In genomic region chr10:20548833-20549710, GRCm38 (mm10) we compare ENCODE assay signal across 8 mouse cellular contexts.
A peak's percentile ranks its signal among the peaks of the same experiment; 100 is the strongest.
DNase-seq lines count a peak whose midpoint lies in the region; ATAC-seq and TF ChIP-seq lines count a peak whose summit lies in the region.

No protein-coding gene starts in this region.

- no peak for ATAC-seq in heart, embryonic 13.5 days (ENCODE audit: extremely low read depth, insufficient number of reproducible peaks, low FRiP score, low TSS enrichment)
- peak; percentile 66; the same call in 1 of the 2 replicates for ATAC-seq in kidney, postnatal 0 days (replicated peaks; ENCODE audit: low FRiP score, low read depth)
- ATAC-seq in midbrain, postnatal 0 days (ENCODE audit: low FRiP score): no peak

- H3K9me3 ChIP-seq in heart, embryonic 13.5 days: no peaks in the 10 kb centered on the region
- no peaks in the 10 kb centered on the region for H3K9me3 ChIP-seq in kidney, postnatal 0 days (replicated peaks; ENCODE audit: low read length)
- H3K9me3 ChIP-seq in midbrain, postnatal 0 days (ENCODE audit: low read length): no peaks in the 10 kb centered on the region

- peak overlapping the region; percentile 75 for H3K4me2 ChIP-seq in heart, embryonic 13.5 days
- H3K4me2 ChIP-seq in kidney, postnatal 0 days (ENCODE audit: low read length): peak overlapping the region; percentile 55
- peak overlapping the region; percentile 70 for H3K4me2 ChIP-seq in midbrain, postnatal 0 days (ENCODE audit: low read depth, low read length, poor library complexity, severe bottlenecking)

- peak overlapping the region; percentile 81 for H3K9ac ChIP-seq in heart, embryonic 13.5 days
- peak overlapping the region; percentile 24; the same call in 1 of the 2 replicates for H3K9ac ChIP-seq in kidney, postnatal 0 days (ENCODE audit: low read depth, low read length)
- 0 out of 2 replicates have a peak overlapping the region, but pooled peaks have one; percentile 54 for H3K9ac ChIP-seq in midbrain, postnatal 0 days (replicated peaks; ENCODE audit: low read length, poor library complexity, severe bottlenecking)

- WGBS in heart, embryonic 13.5 days: 43% methylated on average over 13 of the region's 13 CpGs
- 25% methylated on average over 13 of the region's 13 CpGs for WGBS in kidney, postnatal 0 days
- 13% methylated on average over 13 of the region's 13 CpGs for WGBS in midbrain, postnatal 0 days

- peaks cover 55% of the 10 kb centered on the region for H3K4me1 ChIP-seq in heart, embryonic 13.5 days
- peaks cover 16% of the 10 kb centered on the region; the same call in 1 of the 2 replicates for H3K4me1 ChIP-seq in kidney, postnatal 0 days (replicated peaks; ENCODE audit: insufficient read depth, low read length)
- H3K4me1 ChIP-seq in midbrain, postnatal 0 days (ENCODE audit: insufficient read depth, low read length): peaks cover 5% of the 10 kb centered on the region; the same call in 1 of the 2 replicates

- DNase-seq in ES-CJ7 (ENCODE audit: low read depth, low spot score): peak; percentile 65
- peak; percentile 56 for DNase-seq in embryo, embryonic 10.5 days (ENCODE audit: low spot score)
- DNase-seq in kidney, postnatal 0 days (ENCODE audit: low spot score): peak; percentile 78
- no peak for DNase-seq in midbrain, postnatal 0 days (ENCODE audit: low spot score)
- no peak for DNase-seq in spleen, postnatal 14 days (ENCODE audit: low spot score in 2 of 2)
- no peak for DNase-seq in right cerebral cortex, postnatal 25 days
- DNase-seq in B cell, adult 2 months: no peak

- H3K36me3 ChIP-seq in heart, embryonic 13.5 days: no peaks in the 10 kb centered on the region
- H3K36me3 ChIP-seq in kidney, postnatal 0 days (ENCODE audit: insufficient read depth, low read length): no peaks in the 10 kb centered on the region
- no peaks in the 10 kb centered on the region for H3K36me3 ChIP-seq in midbrain, postnatal 0 days (ENCODE audit: insufficient read depth, low read length)

- no peaks in the 10 kb centered on the region for H3K27me3 ChIP-seq in heart, embryonic 13.5 days (replicated peaks)
- H3K27me3 ChIP-seq in kidney, postnatal 0 days (ENCODE audit: insufficient read depth, low read length): no peaks in the 10 kb centered on the region
- no peaks in the 10 kb centered on the region for H3K27me3 ChIP-seq in midbrain, postnatal 0 days (ENCODE audit: insufficient read depth, low read length)

- H3K4me3 ChIP-seq in heart, embryonic 13.5 days: peak overlapping the region; percentile 58; the same call in 1 of the 2 replicates
- H3K4me3 ChIP-seq in kidney, postnatal 0 days (replicated peaks; ENCODE audit: low read depth, low read length): peak overlapping the region; percentile 16; the same call in 1 of the 2 replicates
- H3K4me3 ChIP-seq in midbrain, postnatal 0 days (ENCODE audit: low read depth, low read length): peak overlapping the region; percentile 38; the same call in 1 of the 2 replicates

- no peak for TF ChIP-seq CTCF in kidney, postnatal 0 days (IDR thresholded peaks at IDR 0.05; ENCODE audit: low read depth)
- TF ChIP-seq CTCF in midbrain, postnatal 0 days (IDR thresholded peaks at IDR 0.05): no peak

- peak overlapping the region; percentile 87 for H3K27ac ChIP-seq in heart, embryonic 13.5 days (replicated peaks)
- H3K27ac ChIP-seq in kidney, postnatal 0 days: peak overlapping the region; percentile 61; the same call in 1 of the 2 replicates
- peak overlapping the region; percentile 74 for H3K27ac ChIP-seq in midbrain, postnatal 0 days (ENCODE audit: low read depth, low read length)

Comparison
In these comparisons a context has a peak if more than half of its experiments do, and no peak if none do; other contexts are left out.
1. DNase-seq: peak in ES-CJ7 (single experiment), embryo, embryonic 10.5 days (single experiment) and kidney, postnatal 0 days (single experiment); none in midbrain, postnatal 0 days (single experiment), spleen, postnatal 14 days (0 of 2), right cerebral cortex, postnatal 25 days (single experiment) and B cell, adult 2 months (0 of 2).
2. H3K9ac ChIP-seq: peak in every context shown above with its lines; median percentile 81 in heart, embryonic 13.5 days; 54 in midbrain, postnatal 0 days; 24 in kidney, postnatal 0 days.
3. Peak in every context shown above with its lines, with median percentiles within 50 percentile points of each other: H3K27ac ChIP-seq, H3K4me2 ChIP-seq and H3K4me3 ChIP-seq.